Mouse (Mus musculus): Measurements from ENCODE around the gene Eya2.
"Not testable (repeated sequence)": the region's sequence is repeated elsewhere in the genome, so short reads cannot be mapped to it uniquely, and the experiment has no call there.

The Eya2 gene

GRCm38 (mm10) chr2:165594907-165595675 is at the start of gene Eya2:
Gene Eya2, plus strand, starts transcription at chr2:165595032.
- DNase-seq (ENCODE audit: low read depth): no peak

- DNase-seq (ENCODE audit: low read depth): no peak
Observed at GRCm38 (mm10) chr2:165545687-165546086, 49.1 kb upstream of the Eya2 start.

GRCm38 (mm10) chr2:165546341-165546740 is 48.5 kb upstream of the Eya2 start:
- no peak for DNase-seq (ENCODE audit: low read depth)

- peak; percentile 83 for DNase-seq (ENCODE audit: low read depth)
Observed at GRCm38 (mm10) chr2:165547410-165547809, 47.4 kb upstream of the Eya2 start.

- DNase-seq (ENCODE audit: low read depth): no peak
Observed at GRCm38 (mm10) chr2:165548627-165549026, 46.2 kb upstream of the Eya2 start.

GRCm38 (mm10) chr2:165550410-165550809 is 44.4 kb upstream of the Eya2 start:
- DNase-seq (ENCODE audit: low read depth): not testable (repeated sequence)

- no peak for DNase-seq (ENCODE audit: low read depth)
Observed at GRCm38 (mm10) chr2:165554066-165554465, 40.8 kb upstream of the Eya2 start.

- DNase-seq (ENCODE audit: low read depth): no peak
Observed at GRCm38 (mm10) chr2:165557278-165557677, 37.6 kb upstream of the Eya2 start.

- DNase-seq (ENCODE audit: low read depth): no peak
Observed at GRCm38 (mm10) chr2:165558916-165559315, 35.9 kb upstream of the Eya2 start.

- DNase-seq (ENCODE audit: low read depth): no peak
Observed at GRCm38 (mm10) chr2:165559506-165560235, 35.2 kb upstream of the Eya2 start.

- DNase-seq (ENCODE audit: low read depth): no peak
Observed at GRCm38 (mm10) chr2:165561861-165562260, 33.0 kb upstream of the Eya2 start.

GRCm38 (mm10) chr2:165563298-165564058 is 31.4 kb upstream of the Eya2 start:
- no peak for DNase-seq (ENCODE audit: low read depth)

GRCm38 (mm10) chr2:165564101-165564500 is 30.7 kb upstream of the Eya2 start:
- no peak for DNase-seq (ENCODE audit: low read depth)

GRCm38 (mm10) chr2:165564620-165565019 is 30.2 kb upstream of the Eya2 start:
- no peak for DNase-seq (ENCODE audit: low read depth)

- DNase-seq (ENCODE audit: low read depth): no peak
Observed at GRCm38 (mm10) chr2:165566898-165567297, 27.9 kb upstream of the Eya2 start.

- DNase-seq (ENCODE audit: low read depth): no peak
Observed at GRCm38 (mm10) chr2:165567820-165568219, 27.0 kb upstream of the Eya2 start.

GRCm38 (mm10) chr2:165568911-165569310 is 25.9 kb upstream of the Eya2 start:
- DNase-seq (ENCODE audit: low read depth): no peak

GRCm38 (mm10) chr2:165571216-165571778 is 23.5 kb upstream of the Eya2 start:
- DNase-seq (ENCODE audit: low read depth): no peak

GRCm38 (mm10) chr2:165583044-165583443 is 11.8 kb upstream of the Eya2 start:
- no peak for DNase-seq (ENCODE audit: low read depth)

- DNase-seq (ENCODE audit: low read depth): no peak
Observed at GRCm38 (mm10) chr2:165583518-165583917, 11.3 kb upstream of the Eya2 start.

GRCm38 (mm10) chr2:165584563-165584962 is 10.3 kb upstream of the Eya2 start:
- DNase-seq (ENCODE audit: low read depth): no peak

GRCm38 (mm10) chr2:165590742-165591141 is 4.1 kb upstream of the Eya2 start:
- DNase-seq (ENCODE audit: low read depth): no peak
